Mouse (Mus musculus) lung, postnatal 14 days (tissue): ENCODE results near the gene Rps6ka5.

Experiments
- DNase-seq: peaks from one replicate; pipeline ENCODE4 v3.0.0; 2021

Gene Rps6ka5

DNA sequence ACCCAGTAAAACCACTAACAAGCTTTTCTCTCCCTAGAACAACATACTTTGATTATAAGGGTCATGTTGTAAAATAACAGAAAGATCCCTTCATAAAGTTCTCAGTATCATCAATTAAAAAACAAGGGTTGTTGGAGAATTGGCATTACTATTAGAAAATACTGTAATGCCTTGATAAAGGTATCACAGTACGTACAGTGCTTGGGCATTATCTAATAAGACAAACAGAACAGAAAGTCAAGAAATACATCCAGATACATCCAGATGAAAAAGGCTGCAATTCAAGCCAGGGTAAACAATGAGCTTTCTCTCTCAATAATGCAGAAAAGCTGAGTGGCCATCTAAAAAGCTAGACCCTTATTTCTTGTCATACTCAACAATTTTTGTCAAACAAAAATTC is 84.8 kb downstream of the Rps6ka5 start:
- DNase-seq = no peak

DNA sequence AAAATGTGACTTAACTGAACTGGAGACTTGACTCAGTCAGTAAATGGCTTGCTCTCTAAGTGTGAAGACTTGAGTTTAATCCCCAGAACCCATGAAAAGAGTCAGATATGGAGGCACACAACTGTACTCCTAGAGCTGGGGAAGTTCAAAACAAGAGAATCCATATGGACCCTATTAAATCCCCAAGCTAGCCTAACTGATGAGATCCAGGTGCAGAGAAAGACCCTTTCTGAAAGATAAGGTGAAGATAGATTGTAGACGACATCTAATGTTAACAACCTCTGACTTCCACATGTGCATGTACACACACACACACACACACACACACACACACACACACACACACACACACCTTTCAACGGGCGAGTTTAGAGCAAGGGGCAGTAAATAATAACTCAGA is 86.1 kb downstream of the Rps6ka5 start:
- DNase-seq = no peak

DNA sequence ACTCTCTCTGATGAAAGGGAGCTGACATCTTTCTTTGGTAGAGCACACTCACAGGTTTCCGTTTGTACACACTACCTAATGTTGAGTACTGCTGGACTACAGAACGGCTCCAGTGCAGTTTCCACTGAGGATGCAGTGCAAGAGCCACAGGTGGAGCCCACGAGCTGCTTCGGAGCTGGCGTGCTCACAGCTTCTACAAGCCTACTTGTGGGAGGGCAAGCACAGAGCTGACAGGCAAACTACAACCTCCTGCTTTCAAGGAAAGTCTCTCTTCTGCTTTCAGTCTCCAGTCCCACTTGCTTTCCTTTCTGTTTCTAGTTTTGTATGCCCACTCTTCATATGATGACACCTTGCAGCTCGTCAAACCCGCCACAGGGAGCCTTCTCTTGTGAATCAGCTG is 87.1 kb downstream of the Rps6ka5 start:
- peak; percentile 52 for DNase-seq

DNA sequence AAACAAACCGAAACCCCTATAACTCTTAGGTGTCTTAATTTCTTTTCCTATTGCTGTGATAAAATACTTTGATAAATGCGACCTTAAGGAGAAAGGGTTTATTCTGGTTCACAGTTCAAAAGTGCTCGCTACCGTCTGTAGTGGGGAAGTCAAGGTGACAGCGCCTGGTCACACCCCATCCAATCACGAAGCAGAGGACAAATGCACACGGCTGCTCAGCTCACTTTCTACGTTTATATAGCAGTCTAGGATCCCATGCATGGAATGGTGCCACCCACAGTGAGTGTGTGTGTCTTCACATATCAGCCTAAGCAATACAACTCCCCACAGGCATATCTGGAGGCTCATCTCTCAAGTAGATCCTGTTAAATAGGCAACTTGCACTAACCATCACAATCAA is 88.9 kb downstream of the Rps6ka5 start:
- DNase-seq = no peak

DNA sequence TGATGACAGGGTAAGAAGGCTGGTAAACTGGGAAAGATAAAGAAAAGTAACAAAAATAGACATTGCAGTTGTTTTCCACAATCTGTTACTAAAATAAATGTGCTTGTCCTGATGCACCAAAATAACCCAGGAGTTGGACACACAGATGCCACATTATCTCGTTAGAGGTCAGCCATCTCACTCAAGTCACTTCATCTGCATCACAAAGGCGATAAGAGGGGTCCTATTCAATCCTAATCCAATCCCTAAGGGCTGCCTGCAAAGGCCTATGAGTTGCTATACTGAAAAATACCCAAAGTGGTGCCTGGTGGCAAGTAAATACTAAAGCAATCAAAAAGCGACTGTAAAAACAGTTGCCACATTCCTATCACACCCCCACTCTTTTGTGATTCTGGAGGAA is 90.0 kb downstream of the Rps6ka5 start:
- DNase-seq = no peak

DNA sequence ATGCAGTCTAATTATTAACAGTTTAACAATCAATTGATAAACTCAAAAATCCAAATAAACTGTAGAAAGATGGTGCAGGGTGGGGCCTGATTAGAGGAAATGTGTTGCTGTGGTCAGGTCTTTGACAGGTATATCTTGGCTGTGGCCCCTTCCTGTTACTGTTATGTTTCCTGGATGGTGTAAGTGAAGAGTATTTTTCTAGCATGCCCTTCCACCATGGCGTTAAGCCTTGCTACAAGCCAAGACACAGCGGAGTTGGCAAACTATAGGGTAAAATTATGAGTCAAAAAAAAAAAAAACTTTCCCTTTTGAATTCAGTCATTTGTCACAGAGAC is 90.5 kb downstream of the Rps6ka5 start:
- DNase-seq = no peak

DNA sequence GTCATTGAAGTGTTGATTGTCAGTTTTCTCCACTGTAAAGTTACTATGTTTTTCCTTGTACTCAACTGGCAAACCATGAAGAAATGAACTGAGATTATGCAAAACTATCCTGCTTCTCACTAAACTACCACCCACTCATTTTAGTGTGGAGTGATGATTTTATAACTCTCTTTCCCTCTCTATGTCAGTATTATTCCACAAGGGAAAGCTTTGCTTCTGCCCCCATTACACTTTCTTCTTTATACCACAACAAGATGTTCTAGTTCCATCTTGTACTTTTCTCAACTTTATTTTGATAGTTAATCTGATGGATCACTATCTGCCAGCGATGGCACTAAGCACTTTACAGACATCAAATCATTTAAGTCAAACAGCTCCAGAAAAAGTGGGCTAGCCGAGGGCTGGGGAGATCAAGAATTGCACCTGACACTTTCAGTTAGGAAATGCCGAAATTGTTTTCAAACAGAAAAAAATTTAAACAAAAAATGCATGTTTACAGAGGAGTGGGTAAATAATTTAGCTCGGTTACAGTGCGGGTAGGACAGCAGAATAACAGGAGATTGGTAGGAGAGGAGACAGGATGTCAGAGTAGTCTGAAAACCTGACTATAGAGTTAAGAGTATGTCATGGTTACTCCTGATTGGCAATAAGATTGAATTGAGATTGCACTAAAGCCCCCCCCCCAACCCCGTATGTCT is 91.0 kb downstream of the Rps6ka5 start:
- DNase-seq = no peak

DNA sequence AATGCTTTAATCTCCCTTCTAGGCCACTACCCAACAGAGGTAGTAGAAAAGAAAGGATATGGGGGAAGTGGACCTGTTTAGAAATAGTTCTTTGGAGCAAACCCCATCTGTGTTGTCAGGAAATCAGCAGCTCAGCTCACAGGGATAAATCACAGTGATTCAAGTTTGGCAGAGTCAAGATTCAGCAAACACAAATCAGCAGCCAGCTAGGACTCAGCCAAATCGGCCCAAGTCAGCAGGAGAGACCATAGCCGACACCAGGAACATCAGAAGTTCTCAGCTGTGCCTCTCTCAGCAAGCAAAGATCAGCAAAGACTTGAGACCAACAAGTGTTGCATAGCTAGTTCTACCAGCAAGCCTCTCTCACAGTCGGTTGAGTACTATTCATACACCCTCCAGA is 93.6 kb downstream of the Rps6ka5 start:
- DNase-seq = no peak

DNA sequence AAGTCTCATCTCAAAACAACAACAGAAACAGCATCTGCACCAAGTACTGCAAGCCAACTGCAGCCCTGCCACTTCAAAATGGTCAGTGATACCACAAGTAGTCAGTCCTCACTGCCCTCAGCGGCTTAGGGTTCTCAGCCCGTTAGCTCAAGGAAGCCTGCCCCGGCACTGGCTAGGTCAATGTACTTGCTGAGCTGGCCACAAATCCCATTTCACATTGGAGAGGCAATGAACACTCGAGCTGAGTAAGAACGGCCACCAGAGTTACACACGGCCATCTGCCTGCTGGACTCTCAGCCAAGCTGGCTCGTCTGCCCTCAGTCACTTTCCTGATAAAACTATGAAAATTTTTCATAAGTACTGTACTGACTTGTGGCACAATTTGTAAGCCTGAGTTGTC is 95.5 kb downstream of the Rps6ka5 start:
- DNase-seq = no peak

DNA sequence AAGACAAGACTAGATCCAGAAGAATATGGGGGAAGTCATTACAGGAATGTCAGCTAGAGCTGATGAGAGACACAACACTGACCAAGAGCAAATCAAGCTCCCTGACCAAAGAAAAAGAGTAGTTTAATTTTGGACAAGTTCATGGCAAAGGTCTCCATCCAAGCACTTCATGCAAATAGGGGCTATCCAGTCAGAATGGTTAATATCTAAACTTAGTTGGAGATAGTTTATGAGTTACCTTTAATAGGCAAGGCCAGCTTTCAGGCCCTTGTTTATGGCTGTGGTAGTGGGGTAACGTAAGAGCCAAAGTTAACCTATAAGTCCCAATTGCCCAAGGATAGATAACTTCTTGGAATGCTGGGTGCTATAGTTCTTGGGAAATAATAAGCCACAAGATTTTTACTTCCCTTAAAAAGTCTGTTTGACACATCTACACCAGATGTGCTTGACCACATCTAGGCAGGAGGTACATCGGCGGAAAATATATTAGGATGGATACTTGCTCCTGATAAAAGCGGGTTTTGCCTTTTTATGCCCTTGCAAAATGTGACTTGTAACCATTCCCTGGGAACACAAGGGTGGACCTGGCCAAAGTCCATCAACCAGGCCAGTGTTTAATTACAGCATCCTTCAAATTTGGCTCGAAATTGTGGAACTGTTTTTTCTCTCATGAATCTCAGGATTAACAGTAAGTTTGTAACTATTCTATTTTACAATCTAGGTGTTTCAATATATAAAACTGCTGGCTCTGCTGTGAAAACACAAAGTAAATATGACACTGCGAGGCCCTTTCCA is 97.5 kb downstream of the Rps6ka5 start:
- no peak for DNase-seq

DNA sequence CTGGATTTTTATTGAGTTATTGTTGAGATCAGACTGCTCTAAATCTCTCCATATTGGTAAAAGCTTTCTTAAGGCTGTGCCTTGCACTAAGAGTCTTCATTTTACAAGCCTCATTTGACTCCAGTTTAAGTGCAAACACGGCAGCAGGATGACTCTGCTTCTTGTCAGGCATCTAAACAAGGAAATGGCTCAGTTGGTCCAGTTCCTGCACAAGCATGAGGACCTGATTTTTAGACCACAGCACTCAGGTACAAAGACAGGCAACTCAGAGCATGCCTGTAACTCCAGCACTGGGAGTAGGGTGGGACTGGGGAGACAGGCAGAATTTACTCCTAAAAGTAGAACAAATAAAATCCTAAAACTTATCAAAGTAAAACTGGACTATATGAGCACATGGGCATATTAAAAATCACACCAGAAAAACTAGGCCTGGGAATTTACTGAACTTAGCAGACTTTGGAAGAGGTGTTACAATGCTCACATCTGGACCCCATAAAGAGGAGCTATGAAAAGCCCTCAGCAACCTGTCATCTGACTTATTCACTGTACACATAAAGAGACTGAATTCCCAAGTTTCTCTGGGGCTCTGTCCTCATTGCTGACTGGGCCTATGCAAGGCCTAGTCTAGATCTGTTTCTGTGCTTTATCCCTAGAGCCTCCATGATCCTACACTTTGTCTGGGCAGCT is 99.6 kb downstream of the Rps6ka5 start:
- no peak for DNase-seq

DNA sequence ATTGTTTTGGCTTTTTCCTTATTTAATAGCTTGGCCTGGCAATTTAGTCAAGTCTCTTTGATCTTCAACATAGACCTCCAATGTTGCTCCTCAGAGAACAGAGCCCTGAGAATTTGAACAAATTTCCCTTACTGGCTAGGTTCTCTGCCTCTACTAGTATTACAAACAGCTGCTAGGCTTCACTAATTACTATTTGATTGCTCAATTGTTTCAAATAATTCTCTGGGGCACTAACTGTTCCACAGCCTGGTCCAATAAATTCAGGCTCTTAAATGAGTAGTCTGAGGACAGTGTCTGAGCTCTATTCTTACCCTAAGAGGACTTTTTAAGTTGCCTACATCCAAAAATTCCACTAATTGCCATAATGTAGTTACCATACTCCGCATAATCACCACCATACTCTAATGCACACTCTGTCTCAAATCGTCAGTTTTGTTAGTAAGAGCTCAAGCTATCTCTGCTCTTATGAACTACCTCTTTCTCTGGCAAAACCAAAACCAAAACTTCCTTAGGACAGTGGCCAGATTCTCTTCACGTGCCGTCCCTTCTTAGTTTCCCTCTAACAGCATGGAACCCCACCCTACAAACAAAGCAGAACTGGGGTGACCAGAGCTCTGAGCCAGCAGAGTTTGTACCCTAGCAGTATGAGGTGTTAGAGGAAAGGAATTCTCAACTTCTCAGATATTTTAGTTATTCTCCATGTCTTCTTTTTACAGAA is 100.4 kb downstream of the Rps6ka5 start:
- no peak for DNase-seq

DNA sequence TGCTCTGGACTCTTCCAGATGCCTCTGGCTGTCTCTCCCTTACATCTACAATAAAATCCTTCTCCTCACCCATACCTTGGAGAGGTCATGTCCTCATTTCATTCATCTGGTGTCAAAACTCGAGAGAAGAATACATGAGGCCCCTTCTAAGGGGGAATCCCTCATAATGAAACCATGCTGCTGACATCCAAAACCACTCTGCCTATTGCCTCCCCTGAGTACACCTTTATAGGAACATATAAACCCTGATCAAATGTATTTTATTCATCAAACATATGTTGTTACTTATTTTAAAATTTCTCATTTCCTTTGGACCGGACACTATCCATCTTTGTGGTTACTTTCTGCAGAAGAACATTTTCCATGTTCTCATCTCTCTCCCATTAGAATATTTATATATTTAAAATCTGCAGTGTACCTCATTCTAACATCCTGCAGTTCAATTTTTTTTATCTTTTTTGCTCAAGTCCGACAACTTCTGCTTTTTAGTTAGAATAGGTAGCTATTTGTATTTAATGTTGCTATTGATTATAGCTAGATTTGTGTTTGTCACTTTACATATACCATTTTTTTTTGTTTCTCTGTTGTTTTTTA is 101.8 kb downstream of the Rps6ka5 start:
- no peak for DNase-seq

DNA sequence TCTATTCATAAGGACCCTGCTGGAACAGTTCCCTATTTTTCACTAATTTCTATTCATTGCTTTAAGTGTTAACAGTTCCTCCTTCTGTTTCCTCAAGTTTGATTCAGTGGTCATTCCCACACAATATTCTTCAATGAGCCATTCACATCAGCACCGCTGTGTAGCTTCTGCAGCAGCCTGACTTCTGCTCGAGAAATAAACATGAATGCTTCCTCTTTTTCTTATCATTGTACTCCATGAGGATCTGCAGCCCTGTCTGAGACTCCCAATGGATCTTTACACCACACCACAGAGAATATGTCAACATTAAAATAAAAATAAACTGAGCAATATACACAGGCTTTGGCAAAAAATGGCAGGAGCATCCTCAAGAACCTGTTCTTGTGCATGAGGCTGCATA is 111.5 kb downstream of the Rps6ka5 start:
- DNase-seq = no peak

DNA sequence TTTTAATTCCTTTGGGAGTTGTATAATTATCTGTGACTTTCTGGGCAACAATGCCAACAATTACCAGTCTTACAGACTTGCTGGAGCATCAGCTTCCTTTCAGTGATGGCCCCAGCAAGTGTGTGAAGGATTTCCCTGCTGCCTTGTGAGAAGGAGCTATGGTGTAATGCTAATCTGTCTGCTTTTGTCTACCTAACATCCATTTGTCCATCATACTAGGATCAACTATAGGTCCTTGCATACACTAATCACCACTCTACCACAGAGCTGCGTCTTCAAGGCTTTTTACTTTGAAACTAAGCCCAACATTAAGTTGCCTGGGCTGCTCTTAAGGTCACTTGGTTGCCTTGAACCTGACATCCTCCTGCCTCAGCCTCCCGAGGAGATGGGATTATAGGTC is 112.9 kb downstream of the Rps6ka5 start:
- DNase-seq = no peak

DNA sequence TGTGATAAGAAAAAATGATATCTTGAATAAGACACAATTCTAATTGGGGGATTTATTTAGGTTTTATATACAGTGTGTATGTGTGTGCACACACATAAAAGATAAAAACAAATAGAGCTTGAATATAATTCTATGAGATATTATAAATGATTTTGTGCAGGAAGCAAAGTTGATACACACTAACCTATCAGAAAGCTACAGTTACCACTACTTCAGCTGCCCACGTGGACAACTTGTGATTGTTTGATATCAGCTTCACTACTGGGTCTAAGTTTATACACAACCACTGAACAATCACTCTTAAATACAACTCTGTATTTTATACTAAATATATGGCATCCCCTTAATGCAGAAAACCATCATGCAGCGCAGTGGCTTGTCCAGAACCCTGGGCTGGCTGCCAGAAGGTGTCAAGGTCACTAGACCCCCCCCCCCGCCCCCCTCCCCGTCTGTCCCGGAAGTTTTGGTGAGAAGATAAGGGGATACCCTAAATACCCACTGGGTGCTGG is 113.5 kb downstream of the Rps6ka5 start:
- no peak for DNase-seq

DNA sequence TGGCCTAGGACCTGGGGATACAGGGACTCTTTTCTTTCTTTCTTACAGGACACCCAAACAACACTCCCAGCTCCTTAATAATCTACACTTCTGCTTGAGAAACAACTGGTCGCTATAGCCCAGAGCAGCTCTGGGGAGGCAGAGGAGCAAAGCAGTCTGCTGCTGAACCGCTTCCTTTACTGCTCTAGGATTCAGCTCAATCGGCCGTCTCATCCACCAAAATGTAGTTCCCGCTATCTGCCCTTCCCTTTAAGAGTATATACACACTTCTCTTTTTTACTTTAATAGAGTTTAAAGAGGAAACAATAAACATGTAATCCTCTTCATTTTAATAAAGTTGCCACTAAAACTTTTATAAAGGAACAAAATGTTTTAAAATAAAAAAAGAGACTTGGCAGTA is 117.0 kb downstream of the Rps6ka5 start:
- no peak for DNase-seq

DNA sequence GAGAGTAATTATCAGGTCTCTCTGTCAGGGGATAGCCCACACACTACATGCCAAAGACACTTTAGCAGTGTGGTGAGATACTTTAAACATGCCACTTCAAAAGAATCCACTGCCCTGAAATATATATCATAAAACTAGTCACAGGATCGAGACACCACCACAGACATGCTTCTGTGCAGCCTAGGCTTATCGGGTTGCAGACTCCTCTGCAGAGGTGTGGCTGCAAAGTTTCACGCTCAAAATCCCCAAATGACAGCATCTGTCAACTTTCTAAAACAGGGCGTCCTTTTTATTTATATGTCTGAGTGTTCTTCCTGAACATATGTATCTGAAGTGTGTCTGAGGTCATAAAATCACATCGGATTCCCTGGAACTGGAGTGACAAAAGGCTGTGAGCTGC is 117.7 kb downstream of the Rps6ka5 start:
- no peak for DNase-seq

DNA sequence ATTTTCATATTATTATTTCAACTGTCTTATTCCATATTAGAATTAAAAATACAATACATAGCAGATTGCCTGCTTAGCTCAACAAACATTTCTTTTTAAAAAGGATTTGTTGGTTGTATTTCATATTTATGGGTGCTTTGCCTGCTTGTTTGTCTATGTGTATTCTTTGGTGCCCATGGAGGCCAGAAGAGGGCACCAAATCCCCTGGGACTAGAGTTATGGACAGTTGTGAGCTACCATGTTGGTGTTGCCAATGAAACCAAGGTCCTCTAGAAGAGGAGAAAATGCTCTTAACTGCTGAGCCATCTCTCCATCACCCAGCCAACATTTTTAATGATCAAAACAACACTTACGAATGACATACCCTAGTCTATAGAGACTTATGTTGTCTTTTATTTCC is 120.0 kb downstream of the Rps6ka5 start:
- peak; percentile 25 for DNase-seq

DNA sequence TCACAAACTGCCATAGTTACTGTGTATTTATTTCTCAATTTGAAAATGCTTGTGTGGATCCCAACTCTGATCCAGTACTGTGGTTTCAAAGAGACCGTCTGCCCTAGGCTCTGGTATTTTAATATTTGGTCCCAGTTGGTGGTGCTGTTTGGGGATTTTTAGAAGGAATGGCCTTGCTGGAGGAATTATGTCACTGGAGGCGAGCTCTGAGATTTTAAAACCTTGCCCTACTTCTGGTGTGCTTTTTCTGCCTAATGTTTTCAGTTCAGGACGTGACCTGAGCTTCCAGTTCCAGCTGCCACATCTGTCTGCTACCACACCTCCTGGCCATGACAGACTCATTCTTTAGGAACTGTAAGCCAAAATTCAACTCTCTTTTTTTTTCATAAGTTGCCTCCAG is 121.2 kb downstream of the Rps6ka5 start:
- DNase-seq = no peak

DNA sequence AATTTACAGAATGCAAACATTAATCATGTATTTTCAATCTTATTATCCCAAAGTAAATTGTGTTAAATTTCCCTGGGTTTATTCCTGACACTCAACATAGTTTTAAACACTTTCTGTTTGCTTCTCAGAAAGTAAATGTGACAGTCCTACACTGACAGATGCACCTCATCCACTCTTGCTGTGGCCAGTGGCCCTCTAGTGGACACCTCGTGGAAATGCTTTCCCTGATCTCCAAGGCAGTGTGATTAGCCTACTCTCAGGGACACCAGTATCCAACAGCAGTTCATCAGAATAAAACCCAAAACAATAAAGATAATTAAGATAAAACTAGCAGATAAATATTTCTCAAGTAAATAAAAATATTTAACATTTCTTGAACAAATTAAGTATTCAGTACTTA is 122.2 kb downstream of the Rps6ka5 start:
- peak; percentile 45 for DNase-seq

DNA sequence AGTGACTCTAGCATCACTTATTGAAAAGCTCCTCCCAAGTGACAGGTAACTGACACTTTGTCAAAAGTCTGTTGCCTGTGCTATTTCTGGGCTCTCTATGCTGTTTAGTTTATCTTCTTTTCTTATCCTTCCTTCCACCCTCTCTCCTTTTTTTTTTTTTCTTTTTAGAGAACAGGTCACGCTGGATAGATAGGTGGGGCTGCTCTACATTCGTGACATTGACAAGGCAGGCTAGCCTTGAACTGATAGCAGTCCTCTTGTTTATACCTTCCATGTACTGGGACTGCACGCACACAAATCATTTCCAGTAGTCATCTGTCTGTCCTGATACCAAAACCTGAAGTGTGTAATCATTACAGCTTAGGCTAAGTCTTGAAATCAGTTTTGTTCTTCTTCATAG is 132.1 kb downstream of the Rps6ka5 start:
- no peak for DNase-seq

DNA sequence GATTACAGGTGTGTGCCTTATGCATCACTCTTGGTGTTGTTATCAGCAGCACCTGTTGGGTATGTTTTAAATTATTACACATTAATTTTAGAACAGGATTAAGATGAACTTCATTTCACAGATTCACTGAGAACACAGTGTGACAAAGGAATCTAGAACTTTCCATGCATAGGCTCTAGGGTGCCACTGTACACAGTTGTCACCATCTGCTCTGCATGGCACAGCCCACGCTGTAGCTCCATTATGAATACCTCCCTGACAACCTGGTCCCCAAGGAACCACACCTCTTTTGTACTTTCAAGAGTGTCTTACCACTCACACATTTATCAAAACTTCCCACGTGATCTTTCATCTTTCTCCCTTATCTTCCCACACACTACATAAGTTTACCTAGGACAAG is 140.2 kb downstream of the Rps6ka5 start:
- DNase-seq = no peak
